In genomic region chr2:51110271-51110670, GRCm38 (mm10) we compare ENCODE assay signal across 12 mouse cellular contexts. TPM values are rescaled to one million over a fixed set of nuclear protein-coding genes. Genes with fewer than 3 reads are reported as not detected.
DNase-seq lines count a peak whose midpoint lies in the region; ATAC-seq and TF ChIP-seq lines count a peak whose summit lies in the region.
"Had no signal": no experiment of that assay in that cellular context is flagged by ENCODE, and none has a peak within 500 bp of the region (broad histone marks: within the 10 kb centered on the region; RNA-seq: fewer than 3 reads in every experiment).

No protein-coding gene starts in this region.

- H3K4me1 ChIP-seq in kidney, postnatal 0 days (replicated peaks; ENCODE audit: insufficient read depth, low read length) = no peaks in the 10 kb centered on the region
- H3K4me1 ChIP-seq in hindbrain, embryonic 11.5 days (replicated peaks; ENCODE audit: control insufficient read depth, insufficient read depth, low read length) = no peaks in the 10 kb centered on the region
- H3K4me1 ChIP-seq: embryonic facial prominence, embryonic 15.5 days; limb, embryonic 12.5 days had no signal

- H3K9ac ChIP-seq in kidney, postnatal 0 days (ENCODE audit: low read depth, low read length) = no peak overlapping the region
- H3K9ac ChIP-seq in hindbrain, embryonic 11.5 days (ENCODE audit: low read depth, low read length) = no peak overlapping the region
- H3K9ac ChIP-seq: embryonic facial prominence, embryonic 15.5 days; limb, embryonic 12.5 days had no signal

- DNase-seq in gastrocnemius, adult 2 months = peak; percentile 20
- no peak for DNase-seq in gastrocnemius, postnatal 25 days
- peak; percentile 21 for DNase-seq in kidney, postnatal 0 days (ENCODE audit: low spot score)
- no peak for DNase-seq in kidney, adult 18-20 months
- DNase-seq in adrenal gland, adult 2 months = peak; percentile 68
- DNase-seq in kidney, postnatal 14 days = peak; percentile 65
- DNase-seq in hindbrain, embryonic 11.5 days (ENCODE audit: low spot score) = no peak
- no peak for DNase-seq in thymus, postnatal 36 days
- DNase-seq: right cerebral cortex, postnatal 4 days had no signal

- 43% methylated on average over 2 of the region's 2 CpGs for WGBS in kidney, postnatal 0 days
- 72% methylated on average over 2 of the region's 2 CpGs for WGBS in hindbrain, embryonic 11.5 days

- no peaks in the 10 kb centered on the region for H3K36me3 ChIP-seq in kidney, postnatal 0 days (ENCODE audit: insufficient read depth, low read length)
- H3K36me3 ChIP-seq in hindbrain, embryonic 11.5 days (ENCODE audit: control insufficient read depth, insufficient read depth, low read length) = no peaks in the 10 kb centered on the region
- H3K36me3 ChIP-seq: embryonic facial prominence, embryonic 15.5 days; limb, embryonic 12.5 days had no signal

- H3K27me3 ChIP-seq in kidney, postnatal 0 days (ENCODE audit: insufficient read depth, low read length) = no peaks in the 10 kb centered on the region
- H3K27me3 ChIP-seq in hindbrain, embryonic 11.5 days (ENCODE audit: control insufficient read depth, insufficient read depth, low read length) = no peaks in the 10 kb centered on the region
- H3K27me3 ChIP-seq: embryonic facial prominence, embryonic 15.5 days; limb, embryonic 12.5 days had no signal

- no peaks in the 10 kb centered on the region for H3K9me3 ChIP-seq in kidney, postnatal 0 days (replicated peaks; ENCODE audit: low read length)
- H3K9me3 ChIP-seq in hindbrain, embryonic 11.5 days (ENCODE audit: control insufficient read depth, low read length) = no peaks in the 10 kb centered on the region
- H3K9me3 ChIP-seq: embryonic facial prominence, embryonic 15.5 days; limb, embryonic 12.5 days had no signal

- TF ChIP-seq CTCF in gastrocnemius, adult 2 months (IDR thresholded peaks at IDR 0.05) = no peak
- no peak for TF ChIP-seq CTCF in kidney, postnatal 0 days (IDR thresholded peaks at IDR 0.05; ENCODE audit: low read depth)

- intact Hi-C loops in gastrocnemius, adult 2 months (cut with DNase I) = no loop called here

- H3K27ac ChIP-seq in gastrocnemius, adult 2 months = no peak overlapping the region
- H3K27ac ChIP-seq in kidney, postnatal 0 days = no peak overlapping the region
- H3K27ac ChIP-seq in hindbrain, embryonic 11.5 days (ENCODE audit: low read depth, low read length) = no peak overlapping the region
- H3K27ac ChIP-seq: embryonic facial prominence, embryonic 15.5 days; limb, embryonic 12.5 days; macrophage had no signal

- ATAC-seq in kidney, postnatal 0 days (replicated peaks; ENCODE audit: low FRiP score, low read depth) = no peak
- no peak for ATAC-seq in hindbrain, embryonic 11.5 days (ENCODE audit: low FRiP score)

- no peak overlapping the region for H3K4me2 ChIP-seq in kidney, postnatal 0 days (ENCODE audit: low read length)
- H3K4me2 ChIP-seq in hindbrain, embryonic 11.5 days (replicated peaks; ENCODE audit: low read depth, low read length) = no peak overlapping the region
- H3K4me2 ChIP-seq: embryonic facial prominence, embryonic 15.5 days; limb, embryonic 12.5 days had no signal

- no peak overlapping the region for H3K4me3 ChIP-seq in gastrocnemius, adult 2 months
- H3K4me3 ChIP-seq in kidney, postnatal 0 days (replicated peaks; ENCODE audit: low read depth, low read length) = no peak overlapping the region
- H3K4me3 ChIP-seq in hindbrain, embryonic 11.5 days (ENCODE audit: low read depth, low read length) = no peak overlapping the region
- H3K4me3 ChIP-seq: embryonic facial prominence, embryonic 15.5 days; limb, embryonic 12.5 days had no signal

RNA-seq across cellular contexts. Expression of gene Rnd3, which starts 38.6 kb away (rescaled TPM):
- 1 to 10 TPM; 5.3 to 6.4 TPM for total RNA-seq in gastrocnemius, adult 2 months (2021)
- total RNA-seq in gastrocnemius, postnatal 25 days (2021) = 10 to 100 TPM in 1 of 2 experiments, 1 to 10 TPM in 1; 9.3 to 10.5 TPM
- 30.4 and 31.1 TPM in 2 replicates for polyA plus RNA-seq in kidney, postnatal 0 days (2015; fragmentation: Nextera tagmentation; extraction: Ambion mirVana)
- 10 to 100 TPM; 36.7 to 36.9 TPM for total RNA-seq in adrenal gland, adult 2 months (2021)
- 0.57 and 0.83 TPM in 2 replicates for polyA plus RNA-seq in adrenal gland, adult 2 months (2012; rRNA removed)
- 357 and 383 TPM in 2 replicates for polyA plus RNA-seq in hindbrain, embryonic 11.5 days (2014; fragmentation: Nextera tagmentation; extraction: Ambion mirVana)

Comparison
In these comparisons a context has a peak if more than half of its experiments do, and no peak if none do; other contexts are left out.
1. DNase-seq: peak in gastrocnemius, adult 2 months (single experiment), kidney, postnatal 0 days (single experiment), adrenal gland, adult 2 months (single experiment) and kidney, postnatal 14 days (single experiment); none in gastrocnemius, postnatal 25 days (single experiment), kidney, adult 18-20 months (single experiment), hindbrain, embryonic 11.5 days (single experiment) and thymus, postnatal 36 days (0 of 2).